Mouse (Mus musculus) cortical plate, adult 2 months (tissue): Measurements from ENCODE around the gene Tmem267.

Experiments
- CTCF ChIP-seq: fragments of 200-500 bp; IDR thresholded peaks from 2 replicates; pipeline ENCODE4 v1.5.1; 2011; ENCODE audit warnings: mild to moderate bottlenecking, control low read depth, low read length; ENCODE audit not compliant: insufficient read depth; ENCODE audit errors: extremely low read depth
- POLR2A ChIP-seq: fragments of 200-500 bp; IDR thresholded peaks from 2 replicates; pipeline ENCODE4 v1.6.1; 2011; ENCODE audit warnings: mild to moderate bottlenecking, low read length, control low read depth; ENCODE audit not compliant: insufficient read depth; ENCODE audit errors: extremely low read depth

DNA sequence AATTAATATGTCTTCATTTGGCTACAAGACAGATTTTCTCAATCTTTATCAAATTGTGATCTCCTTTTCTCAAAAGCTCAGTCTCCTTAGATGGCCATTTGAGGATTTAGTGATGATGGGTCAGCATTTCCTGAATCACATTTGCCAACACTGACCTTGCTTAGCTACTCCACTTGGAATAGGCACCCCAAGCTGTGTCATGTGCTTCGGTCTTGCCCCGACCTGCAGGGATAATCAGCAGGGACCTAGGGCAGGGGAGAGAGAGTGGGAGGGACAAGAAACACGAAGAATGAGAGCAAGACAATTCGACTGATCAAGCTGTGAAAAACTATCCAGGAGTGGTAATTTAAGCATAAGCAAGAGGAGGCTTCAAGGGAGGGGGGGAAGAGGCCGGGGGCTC, 156.9 kb downstream of the Tmem267 start:
- TF ChIP-seq CTCF = no peak
- no peak for TF ChIP-seq POLR2A
